Mouse (Mus musculus) left cerebral cortex, postnatal 10 days (tissue): ENCODE data around the gene Os9. TPM values are rescaled to one million over a fixed set of nuclear protein-coding genes. Genes with fewer than 3 reads are reported as not detected.

Experiments used
- DNase-seq, 2 experiments: peaks; one replicate each; pipeline ENCODE4 v3.0.0; 2021 to 2022; ENCODE audit warnings: low spot score in 2 of 2, mixed read lengths in 1 of 2; ENCODE audit errors: extremely low spot score in 1 of 2
- intact Hi-C: fragments of 180-260 bp; cut with DNase I; formaldehyde crosslinking; loops from one replicate; pipeline ENCODE4 v1.15.1; 2025
- total RNA-seq, 2 experiments: library from RNA; stranded (reverse); gene quantifications; 2 replicates each; pipeline ENCODE4 v1.2.3; 2021

Gene Os9
- total RNA-seq, 2 experiments from 2014 or later = 103 to 107 TPM

- DNase-seq = no peak
- intact Hi-C loops = loop anchor here (2.0 kb wide), 1 partner anchor 42 kb away; the partner anchor contains the start of gene B4galnt1
Observed at GRCm38 (mm10) chr10:127122784-127123435, 2.0 kb upstream of the Os9 start.

- intact Hi-C loops = loop anchor here (2.0 kb wide), 1 partner anchor 43 kb away; the partner anchor contains the start of gene B4galnt1
- DNase-seq = no peak
Observed at GRCm38 (mm10) chr10:127122018-127122417, 1.1 kb upstream of the Os9 start.

- intact Hi-C loops = no loop called here
- DNase-seq = peak in 1 of 2 experiments; percentile 49
Observed at GRCm38 (mm10) chr10:127120301-127121065, 448 bp downstream of the Os9 start.

- DNase-seq = no peak
- intact Hi-C loops = no loop called here
Observed at GRCm38 (mm10) chr10:127119229-127119628, 1.7 kb downstream of the Os9 start.

- DNase-seq = no peak
Observed at GRCm38 (mm10) chr10:127118470-127118869, 2.5 kb downstream of the Os9 start.

GRCm38 (mm10) chr10:127115068-127115467 is 5.9 kb downstream of the Os9 start:
- no peak for DNase-seq
- intact Hi-C loops = no loop called here

More at GRCm38 (mm10) chr10:127118470-127118869, 2.5 kb downstream of the Os9 start:
- intact Hi-C loops = no loop called here

GRCm38 (mm10) chr10:127114408-127114807 is 6.5 kb downstream of the Os9 start:
- intact Hi-C loops = no loop called here

GRCm38 (mm10) chr10:127111001-127111887 is 9.7 kb downstream of the Os9 start:
- no peak for DNase-seq
- intact Hi-C loops = no loop called here

More at GRCm38 (mm10) chr10:127114408-127114807, 6.5 kb downstream of the Os9 start:
- no peak for DNase-seq

GRCm38 (mm10) chr10:127108262-127108583 is 12.7 kb downstream of the Os9 start:
- intact Hi-C loops = no loop called here
- no peak for DNase-seq

- intact Hi-C loops = no loop called here
- no peak for DNase-seq
Observed at GRCm38 (mm10) chr10:127107563-127108261, 13.2 kb downstream of the Os9 start.

GRCm38 (mm10) chr10:127103631-127104030 is 17.3 kb downstream of the Os9 start:
- intact Hi-C loops = no loop called here
- no peak for DNase-seq

GRCm38 (mm10) chr10:127101151-127101550 is 19.8 kb downstream of the Os9 start:
- no peak for DNase-seq
- intact Hi-C loops = no loop called here

- no peak for DNase-seq
- intact Hi-C loops = no loop called here
Observed at GRCm38 (mm10) chr10:127100414-127100813, 20.5 kb downstream of the Os9 start.

- DNase-seq = peak in 1 of 2 experiments; percentile 18
- intact Hi-C loops = no loop called here
Observed at GRCm38 (mm10) chr10:127099868-127100267, 21.1 kb downstream of the Os9 start.

- DNase-seq = no peak
- intact Hi-C loops = no loop called here
Observed at GRCm38 (mm10) chr10:127099191-127099590, 21.7 kb downstream of the Os9 start.

GRCm38 (mm10) chr10:127098514-127098913 is 22.4 kb downstream of the Os9 start:
- DNase-seq = no peak
- intact Hi-C loops = no loop called here

- intact Hi-C loops = no loop called here
Observed at GRCm38 (mm10) chr10:127094382-127094802, 26.5 kb downstream of the Os9 start.

GRCm38 (mm10) chr10:127092742-127093141 is 28.2 kb downstream of the Os9 start:
- no peak for DNase-seq
- intact Hi-C loops = no loop called here

More at GRCm38 (mm10) chr10:127094382-127094802, 26.5 kb downstream of the Os9 start:
- peak in 1 of 2 experiments; percentile 50 for DNase-seq
